Mouse (Mus musculus): ENCODE results near the gene Mccc1.

GRCm38 (mm10) chr3:36011239-36011638, 10.8 kb upstream of the Mccc1 start:
- TF ChIP-seq CTCF (IDR thresholded peaks at IDR 0.05; ENCODE audit: borderline replicate concordance, insufficient read depth, low read depth, low read length): no peak
- no peak for TF ChIP-seq POLR2A (IDR thresholded peaks at IDR 0.05; ENCODE audit: borderline replicate concordance, insufficient read depth, low read length)
